Mouse (Mus musculus) macrophage (primary cell): Measurements from ENCODE around the gene Tmod1. TPM values are rescaled to one million over a fixed set of nuclear protein-coding genes. Genes with fewer than 3 reads are reported as not detected.

ENCODE experiments used
- H3K27ac ChIP-seq: fragments of 350-480 bp; formaldehyde crosslinking; 2 replicates; pipeline ENCODE4 v1.9.0; 2021
- H3K36me3 ChIP-seq: fragments of 350-480 bp; formaldehyde crosslinking; 2 replicates; pipeline ENCODE4 v1.9.0; 2021; ENCODE audit errors: inconsistent target
- H3K4me3 ChIP-seq: fragments of 350-480 bp; formaldehyde crosslinking; 2 replicates; pipeline ENCODE4 v1.9.0; 2021; ENCODE audit errors: inconsistent target
- H3K79me2 ChIP-seq: fragments of 350-480 bp; formaldehyde crosslinking; 2 replicates; pipeline ENCODE4 v1.9.0; 2021; ENCODE audit errors: inconsistent target
- WGBS: methylation state at CpG from one replicate; pipeline ENCODE4 v1.1.7; 2026; ENCODE audit warnings: inconsistent platforms; ENCODE audit not compliant: missing documents; 5-methylcytosine and 5-hydroxymethylcytosine counted together
- polyA plus RNA-seq: library from polyadenylated mRNA; stranded (reverse); fragments of 250-400 nt; gene quantifications from 3 replicates; pipeline ENCODE4 v1.2.4, GENCODE M21; 2018; ENCODE audit warnings: inconsistent platforms

Tmod1 gene
- polyA plus RNA-seq, 1 experiment from 2014 or later: 16.5 TPM

GRCm38 (mm10) chr4:46117536-46117935, 78.8 kb downstream of the Tmod1 start:
- WGBS: 98% methylated on average over 4 of the region's 4 CpGs
- Histone ChIP-seq H3K27ac (no peak overlapping the region), H3K79me2 (no peaks in the 10 kb centered on the region), H3K4me3 (no peak overlapping the region), H3K36me3 (peaks cover 80% of the 10 kb centered on the region)

DNA sequence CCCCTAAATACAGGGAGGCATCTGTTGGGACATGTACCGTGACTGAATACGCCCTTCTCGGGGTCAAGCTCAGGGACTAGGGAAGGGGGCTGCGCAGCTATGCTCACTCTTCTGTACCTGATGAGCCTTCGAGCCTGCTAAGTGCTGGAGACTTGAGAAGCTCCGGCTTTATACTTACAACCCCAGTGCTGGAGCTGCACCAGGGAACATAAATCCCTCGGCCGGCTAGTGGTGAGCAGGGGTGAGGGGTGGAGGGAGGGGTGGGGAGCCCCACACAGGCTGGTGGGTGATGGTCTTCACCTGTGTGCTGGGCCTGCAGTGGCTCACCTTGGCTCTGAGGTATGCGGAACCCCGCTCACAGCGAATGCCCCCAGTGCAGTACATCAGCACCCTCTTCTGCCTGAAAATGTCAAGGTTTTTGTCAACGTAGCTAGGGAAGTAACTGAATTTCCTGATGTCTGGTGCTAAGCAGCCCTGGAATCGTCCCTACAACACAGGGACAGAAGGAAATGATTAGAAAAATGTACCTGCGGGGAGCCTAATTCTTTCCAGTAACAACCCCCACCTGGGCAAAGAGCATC, 80.9 kb downstream of the Tmod1 start:
- Histone ChIP-seq H3K27ac (no peak overlapping the region), H3K79me2 (no peaks in the 10 kb centered on the region), H3K4me3 (no peak overlapping the region), H3K36me3 (peaks cover 84% of the 10 kb centered on the region)
- WGBS: 97% methylated on average over 14 of the region's 14 CpGs

GRCm38 (mm10) chr4:46120767-46121166, 82.0 kb downstream of the Tmod1 start:
- Histone ChIP-seq H3K27ac (no peak overlapping the region), H3K4me3 (no peak overlapping the region), H3K79me2 (no peaks in the 10 kb centered on the region), H3K36me3 (peaks cover 86% of the 10 kb centered on the region)
- 90% methylated on average over 3 of the region's 3 CpGs for WGBS

DNA sequence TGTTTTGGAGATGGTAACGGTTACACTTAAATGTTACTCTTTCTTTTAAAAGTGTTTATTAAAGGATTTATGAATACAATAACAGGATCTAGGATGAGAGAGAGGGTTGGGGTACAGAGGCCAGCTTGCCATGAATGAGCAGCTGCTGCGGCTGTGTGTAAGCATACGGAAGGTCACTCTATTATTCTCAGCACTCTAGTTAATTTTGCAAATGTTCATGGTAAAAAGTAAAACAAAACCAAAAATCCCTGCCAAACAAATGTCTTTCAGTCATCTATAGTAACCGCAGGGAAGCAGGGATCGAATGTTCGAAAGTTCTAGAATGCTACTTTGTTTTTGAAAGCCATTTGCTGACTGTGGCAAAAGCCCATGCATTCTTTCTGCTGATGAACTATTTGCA, 84.6 kb downstream of the Tmod1 start:
- Histone ChIP-seq H3K27ac (0 out of 2 replicates have a peak overlapping the region, but pooled peaks have one; percentile 7), H3K79me2 (no peaks in the 10 kb centered on the region), H3K36me3 (peaks cover 73% of the 10 kb centered on the region), H3K4me3 (no peak overlapping the region)
- 93% methylated on average over 6 of the region's 6 CpGs for WGBS

GRCm38 (mm10) chr4:46126541-46126940, 87.8 kb downstream of the Tmod1 start:
- no peaks in the 10 kb centered on the region; the same call in 1 of the 2 replicates for H3K79me2 ChIP-seq
- 37% methylated on average over 2 of the region's 2 CpGs for WGBS
- H3K27ac ChIP-seq: no peak overlapping the region
- H3K4me3 ChIP-seq: no peak overlapping the region
- peaks cover 71% of the 10 kb centered on the region for H3K36me3 ChIP-seq

GRCm38 (mm10) chr4:46129311-46130004, 90.7 kb downstream of the Tmod1 start:
- Histone ChIP-seq H3K36me3 (peaks cover 83% of the 10 kb centered on the region), H3K79me2 (peaks cover 13% of the 10 kb centered on the region; the same call in 1 of the 2 replicates), H3K27ac (no peak overlapping the region), H3K4me3 (no peak overlapping the region)
- 97% methylated on average over 5 of the region's 8 CpGs for WGBS

- 96% methylated on average over 3 of the region's 3 CpGs for WGBS
- Histone ChIP-seq H3K79me2 (peaks cover 20% of the 10 kb centered on the region; the same call in 1 of the 2 replicates), H3K36me3 (peaks cover 82% of the 10 kb centered on the region), H3K27ac (no peak overlapping the region), H3K4me3 (no peak overlapping the region)
Measured at GRCm38 (mm10) chr4:46130221-46130620, 91.5 kb downstream of the Tmod1 start.

- Histone ChIP-seq H3K36me3 (peaks cover 72% of the 10 kb centered on the region), H3K27ac (no peak overlapping the region), H3K79me2 (peaks cover 32% of the 10 kb centered on the region), H3K4me3 (no peak overlapping the region)
- 93% methylated on average over 6 of the region's 6 CpGs for WGBS
Measured at GRCm38 (mm10) chr4:46131791-46132190, 93.1 kb downstream of the Tmod1 start.

DNA sequence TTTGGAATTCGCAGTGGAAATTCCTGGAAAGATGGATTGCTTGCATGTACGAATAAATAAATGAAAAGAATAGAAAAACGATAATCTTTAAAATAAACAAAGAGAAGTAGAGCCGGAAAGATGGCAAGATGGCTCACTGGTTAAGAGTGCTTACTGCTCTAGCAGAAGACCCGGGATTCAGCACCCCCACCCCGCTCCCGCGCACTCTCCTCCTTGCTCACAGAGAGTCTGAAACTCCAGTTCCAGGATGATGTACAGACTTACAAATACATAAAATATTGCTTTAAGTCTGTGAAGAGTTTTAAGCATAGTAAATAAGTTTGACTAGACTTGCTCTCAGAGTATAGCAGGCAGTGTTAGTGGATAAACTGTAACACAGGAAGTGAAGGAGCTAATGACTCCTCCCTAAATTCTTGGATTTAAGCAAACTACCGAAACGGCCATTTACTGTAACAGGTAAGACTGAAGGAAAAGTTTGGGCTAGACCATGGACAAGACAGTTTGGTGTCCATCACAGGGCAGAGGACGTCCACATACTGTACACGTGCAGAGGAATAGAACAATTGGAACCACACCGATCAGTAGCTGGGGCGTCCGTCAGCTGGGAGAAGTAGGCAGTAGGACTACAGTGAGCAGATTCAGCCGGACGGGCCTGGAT, 99.0 kb downstream of the Tmod1 start:
- H3K36me3 ChIP-seq: peaks cover 22% of the 10 kb centered on the region
- H3K4me3 ChIP-seq: peak overlapping the region; percentile 83
- WGBS: 11% methylated on average over 17 of the region's 17 CpGs
- H3K27ac ChIP-seq: peak overlapping the region; percentile 67
- H3K79me2 ChIP-seq: peaks cover 87% of the 10 kb centered on the region

DNA sequence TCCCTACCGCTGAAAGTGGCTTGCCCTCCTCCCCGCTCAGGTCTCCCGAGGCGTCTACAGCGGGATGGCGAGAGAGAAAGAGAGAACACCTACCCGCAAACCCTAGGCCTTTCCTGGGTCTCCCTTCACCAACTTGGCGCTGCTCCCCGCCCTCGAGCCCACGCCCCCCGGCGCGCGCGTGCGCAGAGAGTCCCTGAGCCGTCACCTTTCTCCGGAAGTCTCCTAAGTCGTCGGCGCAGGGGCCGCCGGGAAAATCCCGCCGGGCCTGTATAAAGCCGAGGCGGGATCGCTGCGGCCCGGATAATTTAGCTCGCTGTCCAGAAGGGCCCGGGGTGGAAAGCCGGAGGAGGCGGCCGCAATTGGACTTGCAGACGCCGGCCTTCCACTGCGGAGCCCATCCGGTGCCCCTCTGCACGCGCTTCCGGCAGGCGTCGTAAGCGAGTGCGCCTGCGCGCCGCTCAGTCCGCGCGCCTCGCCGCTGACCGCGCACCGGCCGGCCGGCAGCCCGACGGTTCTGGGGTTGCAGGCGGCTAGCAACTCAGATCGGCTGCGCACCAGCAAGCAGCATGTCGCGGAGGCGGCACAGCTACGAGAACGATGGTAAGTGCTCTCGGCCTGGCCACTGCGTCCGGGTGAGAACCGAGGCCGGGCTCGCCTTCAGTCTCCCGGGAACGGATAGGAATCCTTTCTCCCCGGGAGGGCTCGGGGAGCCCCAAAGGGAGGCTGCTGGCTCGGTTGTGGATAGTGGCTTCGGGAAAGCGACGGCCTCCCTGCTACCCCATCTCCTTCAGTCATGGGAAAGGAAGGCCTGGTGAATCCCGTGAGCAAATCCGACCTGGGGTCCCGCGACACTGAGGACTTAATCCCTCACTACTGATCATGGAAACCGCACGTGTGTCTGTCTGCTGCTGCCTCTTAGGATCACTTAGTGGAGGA, 99.8 kb downstream of the Tmod1 start, which contains the start of the genes Ncbp1 and Tstd2:
TSS of gene Ncbp1 (plus strand) at position 327 of the 936 bp plus-strand sequence.
TSS of gene Tstd2 (minus strand) at position 408 of the 936 bp plus-strand sequence.
- 1% methylated on average over 90 of the region's 90 CpGs for WGBS

DNA sequence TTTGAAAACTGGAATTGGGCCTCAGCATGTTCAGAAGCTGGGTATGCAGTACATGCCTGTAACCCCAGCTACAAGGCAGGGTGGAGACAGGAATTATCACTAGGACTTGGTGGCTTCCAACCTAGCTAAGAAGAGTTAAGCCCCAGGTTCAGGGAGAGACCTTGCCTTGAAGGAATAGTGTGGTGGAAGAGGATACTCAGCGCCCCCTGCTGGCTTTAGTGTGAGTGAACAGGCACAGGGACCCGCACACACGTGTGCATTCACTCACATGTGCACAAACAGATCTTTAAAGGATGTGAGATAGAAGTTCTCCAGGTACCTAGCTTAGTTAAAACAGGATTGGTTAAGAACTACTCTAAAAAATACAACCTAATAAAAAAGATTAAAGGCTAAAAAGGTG, 105.6 kb downstream of the Tmod1 start:
- WGBS: 79% methylated on average over 3 of the region's 3 CpGs
- Histone ChIP-seq H3K36me3 (peaks cover 4% of the 10 kb centered on the region; the same call in 1 of the 2 replicates), H3K79me2 (peaks cover 66% of the 10 kb centered on the region), H3K4me3 (no peak overlapping the region), H3K27ac (no peak overlapping the region)

More for the DNA sequence above, 99.8 kb downstream of the Tmod1 start, which contains the start of the genes Ncbp1 and Tstd2:
- peaks cover 14% of the 10 kb centered on the region; the same call in 1 of the 2 replicates for H3K36me3 ChIP-seq
- H3K4me3 ChIP-seq: peak within 1 kb of the TSS; percentile 83
- H3K27ac ChIP-seq: peak within 1 kb of the TSS; percentile 67
- peaks cover 91% of the 10 kb centered on the region for H3K79me2 ChIP-seq

GRCm38 (mm10) chr4:46146881-46147280, 108.1 kb downstream of the Tmod1 start:
- H3K27ac ChIP-seq: no peak overlapping the region
- no peak overlapping the region for H3K4me3 ChIP-seq
- peaks cover 17% of the 10 kb centered on the region; the same call in 1 of the 2 replicates for H3K36me3 ChIP-seq
- H3K79me2 ChIP-seq: peaks cover 40% of the 10 kb centered on the region
- WGBS: 100% methylated on average over 1 of the region's 1 CpGs

GRCm38 (mm10) chr4:46151903-46152544, 113.3 kb downstream of the Tmod1 start:
- WGBS: 94% methylated on average over 12 of the region's 12 CpGs
- Histone ChIP-seq H3K36me3 (peaks cover 68% of the 10 kb centered on the region), H3K27ac (no peak overlapping the region), H3K4me3 (no peak overlapping the region), H3K79me2 (no peaks in the 10 kb centered on the region)
